ENCODE assay signal across 10 mouse cellular contexts in the genomic region with DNA sequence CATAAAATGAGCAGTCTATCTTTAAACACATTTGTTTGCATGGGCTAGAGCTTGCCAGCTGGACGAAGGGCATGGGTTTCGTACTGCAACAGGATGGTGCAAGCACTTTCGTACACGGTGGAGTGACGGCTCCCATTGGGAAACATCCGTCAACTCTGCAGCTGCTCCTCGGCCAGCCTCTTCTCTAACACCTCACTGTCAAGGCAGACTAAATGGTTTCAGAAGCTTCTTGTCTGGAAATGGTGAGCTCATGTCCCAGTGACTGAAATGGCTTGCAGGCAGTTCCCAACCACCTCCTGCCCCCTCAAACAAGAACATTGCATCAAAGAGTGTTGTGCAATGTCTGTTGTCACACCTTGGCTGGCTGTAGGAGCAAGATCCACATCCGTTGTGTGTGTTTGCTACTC.
A peak's percentile ranks its signal among the peaks of the same experiment; 100 is the strongest.
DNase-seq lines count a peak whose midpoint lies in the region; ATAC-seq and TF ChIP-seq lines count a peak whose summit lies in the region.
"Had no signal": no experiment of that assay in that cellular context is flagged by ENCODE, and none has a peak within 500 bp of the region (broad histone marks: within the 10 kb centered on the region; RNA-seq: fewer than 3 reads in every experiment).

No protein-coding gene starts in this region.

- no peak for TF ChIP-seq POLR2A in myocyte (IDR thresholded peaks at IDR 0.05; ENCODE audit: insufficient read length, low read depth)

- H3K9me3 ChIP-seq in hindbrain, embryonic 14.5 days (ENCODE audit: control insufficient read depth, low read length): no peaks in the 10 kb centered on the region
- no peaks in the 10 kb centered on the region for H3K9me3 ChIP-seq in hindbrain, embryonic 10.5 days
- H3K9me3 ChIP-seq in liver, embryonic 13.5 days (replicated peaks): no peaks in the 10 kb centered on the region
- H3K9me3 ChIP-seq: megakaryocyte, embryonic 14.5 days had no signal

- peak; percentile 23 for DNase-seq in hindbrain, embryonic 14.5 days (ENCODE audit: low spot score)
- DNase-seq in hindbrain, embryonic 10.5 days (ENCODE audit: low spot score): no peak
- DNase-seq in gastrocnemius, adult 2 months: peak; percentile 83
- no peak for DNase-seq in liver, embryonic 13.5 days
- DNase-seq in right cerebral cortex, adult 18-20 months: no peak
- no peak for DNase-seq in yolk sac, embryonic 10.5 days (ENCODE audit: low spot score)
- DNase-seq in natural killer cell, adult 2 months (ENCODE audit: low spot score in 2 of 2): no peak
- DNase-seq: kidney, adult 8-10 months had no signal

- H3ac ChIP-seq in myocyte (ENCODE audit: control insufficient read depth, insufficient read length): no peak overlapping the region

- H3K9ac ChIP-seq in hindbrain, embryonic 14.5 days: no peak overlapping the region
- no peak overlapping the region for H3K9ac ChIP-seq in liver, embryonic 13.5 days

- no peak overlapping the region for H3K4me2 ChIP-seq in hindbrain, embryonic 14.5 days (replicated peaks)
- no peak overlapping the region for H3K4me2 ChIP-seq in liver, embryonic 13.5 days
- no peak overlapping the region for H3K4me2 ChIP-seq in myocyte (ENCODE audit: low read depth)

- H3K4me3 ChIP-seq in hindbrain, embryonic 14.5 days (replicated peaks; ENCODE audit: low read length): no peak overlapping the region
- H3K4me3 ChIP-seq in hindbrain, embryonic 10.5 days: no peak overlapping the region
- H3K4me3 ChIP-seq in gastrocnemius, adult 2 months: peak overlapping the region; percentile 16
- H3K4me3 ChIP-seq in liver, embryonic 13.5 days (replicated peaks): no peak overlapping the region
- no peak overlapping the region for H3K4me3 ChIP-seq in myocyte
- H3K4me3 ChIP-seq: megakaryocyte, embryonic 14.5 days had no signal

- H3K27ac ChIP-seq in hindbrain, embryonic 14.5 days: no peak overlapping the region
- H3K27ac ChIP-seq in hindbrain, embryonic 10.5 days: no peak overlapping the region
- peak overlapping the region; percentile 54 for H3K27ac ChIP-seq in gastrocnemius, adult 2 months
- H3K27ac ChIP-seq in liver, embryonic 13.5 days: no peak overlapping the region

- H3K79me2 ChIP-seq in myocyte (ENCODE audit: control insufficient read depth, insufficient read depth): no peaks in the 10 kb centered on the region

- 54% methylated on average over 8 of the region's 8 CpGs for WGBS in hindbrain, embryonic 14.5 days
- 59% methylated on average over 8 of the region's 8 CpGs for WGBS in hindbrain, embryonic 10.5 days
- 54% methylated on average over 8 of the region's 8 CpGs for WGBS in liver, embryonic 13.5 days (ENCODE audit: insufficient replicate concordance)

- H3K36me3 ChIP-seq in hindbrain, embryonic 14.5 days (replicated peaks; ENCODE audit: control insufficient read depth, insufficient read depth): no peaks in the 10 kb centered on the region
- H3K36me3 ChIP-seq in hindbrain, embryonic 10.5 days: no peaks in the 10 kb centered on the region
- H3K36me3 ChIP-seq in liver, embryonic 13.5 days: no peaks in the 10 kb centered on the region
- H3K36me3 ChIP-seq in myocyte (ENCODE audit: control insufficient read depth, insufficient read depth): no peaks in the 10 kb centered on the region

- TF ChIP-seq CTCF in gastrocnemius, adult 2 months (IDR thresholded peaks at IDR 0.05): no peak

- intact Hi-C loops in gastrocnemius, adult 2 months (cut with DNase I): loop anchor here (5.0 kb wide), 1 partner anchor 159 kb away; no protein-coding TSS in a partner anchor

- H3K27me3 ChIP-seq in hindbrain, embryonic 14.5 days (ENCODE audit: control insufficient read depth, insufficient read depth, low read length): no peaks in the 10 kb centered on the region
- no peaks in the 10 kb centered on the region for H3K27me3 ChIP-seq in hindbrain, embryonic 10.5 days (ENCODE audit: insufficient read depth, poor library complexity, severe bottlenecking)
- H3K27me3 ChIP-seq in liver, embryonic 13.5 days: 0 out of 2 replicates have a peak, but pooled peaks cover 1% of the 10 kb centered on the region
- no peaks in the 10 kb centered on the region for H3K27me3 ChIP-seq in myocyte (ENCODE audit: control insufficient read depth, insufficient read depth, insufficient read length)

- no peak for ATAC-seq in hindbrain, embryonic 14.5 days (ENCODE audit: low FRiP score)
- peak; percentile 76 for ATAC-seq in liver, embryonic 13.5 days (ENCODE audit: low read depth)

- H3K4me1 ChIP-seq in hindbrain, embryonic 14.5 days (replicated peaks; ENCODE audit: control insufficient read depth, insufficient read depth, low read length): no peaks in the 10 kb centered on the region
- H3K4me1 ChIP-seq in hindbrain, embryonic 10.5 days (replicated peaks): no peaks in the 10 kb centered on the region
- H3K4me1 ChIP-seq in liver, embryonic 13.5 days (replicated peaks): no peaks in the 10 kb centered on the region
- H3K4me1 ChIP-seq: megakaryocyte, embryonic 14.5 days had no signal

TF ChIP-seq in myocyte, 11 proteins besides CTCF, POLR2A, EP300 and RAD21:
- peak in 1 of 3 experiments; percentile 33 for TF ChIP-seq MYOD1 (IDR thresholded peaks at IDR 0.05; ENCODE audit: control insufficient read depth in 1 of 3, insufficient read length in 2 of 3, low read depth in 2 of 3)
- no peak for TF ChIP-seq SRF (IDR thresholded peaks at IDR 0.05; ENCODE audit: control insufficient read depth, insufficient read length, low read depth)
- TF ChIP-seq REST (IDR thresholded peaks at IDR 0.05; ENCODE audit: insufficient read depth, insufficient read length): no peak
- no peak for TF ChIP-seq POLR2AphosphoS2 (IDR thresholded peaks at IDR 0.05; ENCODE audit: insufficient read length, low read depth)
- TF ChIP-seq USF1 (IDR thresholded peaks at IDR 0.05; ENCODE audit: low read depth): no peak
- TF ChIP-seq MYOG (IDR thresholded peaks at IDR 0.05; ENCODE audit: control insufficient read depth in 1 of 3, insufficient read depth in 1 of 3, insufficient read length in 2 of 3, low read depth in 2 of 3): peak in 2 of 3 experiments; percentile 15 to 32
- no peak for TF ChIP-seq TCF3 (IDR thresholded peaks at IDR 0.05; ENCODE audit: insufficient read length, low read depth)

Comparison
In these comparisons a context has a peak if more than half of its experiments do, and no peak if none do; other contexts are left out.
1. DNase-seq: peak in hindbrain, embryonic 14.5 days (single experiment) and gastrocnemius, adult 2 months (single experiment); none in hindbrain, embryonic 10.5 days (single experiment), liver, embryonic 13.5 days (single experiment), right cerebral cortex, adult 18-20 months (single experiment), yolk sac, embryonic 10.5 days (single experiment) and natural killer cell, adult 2 months (0 of 2).